Mouse (Mus musculus) right cerebral cortex, postnatal 4 days (tissue): ENCODE measurements around the gene Slc23a2.

Experiments used
- DNase-seq: peaks from one replicate; pipeline ENCODE4 v3.0.0-alpha.2; 2022

Slc23a2 gene

DNA sequence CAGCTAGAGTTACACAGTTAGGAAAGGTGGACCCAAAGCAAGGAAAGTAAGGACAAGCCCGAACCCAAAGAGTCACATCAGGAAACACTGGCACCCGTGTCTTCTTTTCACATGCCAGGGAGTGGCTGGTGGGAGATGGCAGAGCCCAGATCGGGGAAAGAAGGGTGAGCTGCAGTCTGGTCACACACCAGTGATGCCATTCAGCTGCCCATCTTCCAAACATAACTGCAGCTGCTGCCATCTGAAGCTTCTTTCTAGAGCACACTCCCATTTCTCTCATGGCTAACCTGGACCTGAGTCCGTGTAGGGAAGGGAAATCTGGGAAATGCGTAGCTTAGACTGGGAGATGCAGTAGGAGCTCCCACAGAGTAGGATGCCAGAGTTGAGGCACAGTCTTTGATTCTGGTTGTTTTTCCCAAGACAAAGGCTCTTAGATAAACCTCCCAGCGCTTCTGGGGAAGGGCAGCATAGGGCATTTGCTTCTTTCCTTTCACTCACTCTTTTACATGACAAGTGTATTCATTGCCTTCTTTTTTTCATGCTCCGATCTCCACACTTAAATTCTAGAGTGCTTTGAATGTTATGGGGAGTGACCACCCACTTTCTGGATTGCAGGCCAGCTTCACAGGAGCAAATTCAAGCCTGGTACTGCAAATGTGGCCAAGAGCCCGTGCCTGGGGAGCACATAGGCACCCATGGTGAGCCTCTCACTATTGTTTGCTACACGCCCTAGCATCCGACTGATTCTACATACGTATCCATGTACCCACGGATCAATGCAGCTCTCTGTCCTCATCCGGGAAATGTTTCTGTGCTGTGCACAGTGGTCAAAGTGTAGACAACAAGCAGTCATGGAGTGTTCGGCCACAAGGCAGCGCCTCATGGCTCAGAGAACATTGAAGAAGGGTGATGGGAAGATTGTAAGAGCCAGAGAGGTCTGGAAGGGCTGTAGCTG lies 100.3 kb downstream of the Slc23a2 start:
- no peak for DNase-seq

DNA sequence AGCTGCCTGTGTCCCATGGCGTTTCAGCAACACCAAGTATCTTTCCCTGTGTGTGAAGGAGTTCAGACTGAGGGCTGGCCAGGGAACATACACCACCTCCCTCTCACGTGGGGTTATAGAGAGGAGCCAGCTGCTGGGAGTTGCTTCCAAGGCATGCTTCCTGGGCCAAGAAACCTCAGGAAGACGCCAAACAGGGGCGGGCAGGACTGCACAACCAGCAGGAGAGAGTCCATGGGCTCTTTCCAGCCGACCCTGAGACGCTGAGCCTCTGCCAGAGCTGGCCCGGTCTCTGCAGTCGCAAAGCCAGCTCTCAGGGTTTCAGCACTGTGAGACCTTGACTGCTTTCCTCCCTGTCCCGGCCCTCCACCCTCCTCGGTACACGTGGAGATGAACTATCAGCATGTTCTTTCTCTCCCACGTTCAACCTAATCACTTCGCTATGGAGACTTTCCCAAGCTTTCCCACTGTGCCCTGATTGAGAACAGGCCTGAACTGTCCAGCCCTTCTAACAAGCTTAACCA lies 101.7 kb downstream of the Slc23a2 start:
- DNase-seq, result peak; percentile 45

DNA sequence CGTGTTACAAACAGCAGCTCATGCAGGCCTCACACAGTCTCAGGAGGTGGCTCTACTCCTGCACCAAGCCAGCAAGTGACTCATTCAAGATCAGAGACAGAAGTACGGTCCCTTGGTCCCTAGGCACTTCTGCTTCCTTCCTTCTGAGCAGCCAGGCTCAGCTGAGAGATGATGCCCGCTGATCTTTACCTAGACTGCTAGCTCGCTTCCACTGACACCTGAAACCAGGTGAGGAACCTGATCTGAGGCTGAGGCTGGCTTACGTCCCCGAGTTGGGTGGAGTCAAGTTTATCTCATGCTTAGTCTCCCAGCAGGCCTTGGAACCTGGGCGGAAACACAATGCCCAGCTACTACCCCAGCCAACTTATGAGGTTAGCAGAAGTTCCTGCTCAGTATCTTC lies 105.0 kb downstream of the Slc23a2 start:
- no peak for DNase-seq

DNA sequence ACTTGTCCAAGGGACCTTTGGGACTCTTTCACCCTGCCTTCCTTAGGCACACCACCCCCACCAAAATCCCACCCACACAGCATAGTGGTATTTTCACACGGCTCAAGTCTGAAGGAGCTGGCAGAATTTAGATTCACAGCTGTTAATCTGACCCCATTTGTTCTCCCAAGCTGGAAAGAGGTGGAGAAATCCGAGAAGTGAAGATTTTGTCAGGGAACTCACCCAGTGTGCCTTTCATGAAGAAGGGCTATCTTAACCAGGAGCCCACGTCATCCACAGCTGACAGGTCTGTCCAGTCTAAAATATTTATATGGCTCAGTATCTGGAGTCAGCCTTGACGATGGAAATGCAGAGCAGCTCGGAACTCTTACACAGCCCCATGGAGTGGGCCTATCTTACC lies 108.6 kb downstream of the Slc23a2 start:
- DNase-seq, result no peak

DNA sequence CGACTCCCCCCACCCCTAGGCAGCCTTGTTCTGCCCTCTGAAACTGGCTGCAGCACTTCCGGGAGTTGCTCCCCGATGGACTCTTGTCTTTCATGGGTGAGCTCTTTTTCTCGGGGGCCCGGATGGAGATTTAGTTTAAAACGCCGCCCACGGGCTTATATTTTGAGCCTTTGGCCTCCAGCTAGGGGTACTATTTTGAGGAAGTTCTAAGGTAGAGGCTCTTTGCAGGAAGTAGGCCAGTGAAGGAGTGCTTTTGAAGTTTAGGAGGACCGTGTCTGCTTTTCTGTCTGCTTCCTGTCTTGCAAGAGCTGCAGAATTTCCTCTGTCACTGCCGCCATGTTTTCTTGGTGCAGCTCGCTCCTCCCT lies 109.5 kb downstream of the Slc23a2 start:
- DNase-seq, result no peak

DNA sequence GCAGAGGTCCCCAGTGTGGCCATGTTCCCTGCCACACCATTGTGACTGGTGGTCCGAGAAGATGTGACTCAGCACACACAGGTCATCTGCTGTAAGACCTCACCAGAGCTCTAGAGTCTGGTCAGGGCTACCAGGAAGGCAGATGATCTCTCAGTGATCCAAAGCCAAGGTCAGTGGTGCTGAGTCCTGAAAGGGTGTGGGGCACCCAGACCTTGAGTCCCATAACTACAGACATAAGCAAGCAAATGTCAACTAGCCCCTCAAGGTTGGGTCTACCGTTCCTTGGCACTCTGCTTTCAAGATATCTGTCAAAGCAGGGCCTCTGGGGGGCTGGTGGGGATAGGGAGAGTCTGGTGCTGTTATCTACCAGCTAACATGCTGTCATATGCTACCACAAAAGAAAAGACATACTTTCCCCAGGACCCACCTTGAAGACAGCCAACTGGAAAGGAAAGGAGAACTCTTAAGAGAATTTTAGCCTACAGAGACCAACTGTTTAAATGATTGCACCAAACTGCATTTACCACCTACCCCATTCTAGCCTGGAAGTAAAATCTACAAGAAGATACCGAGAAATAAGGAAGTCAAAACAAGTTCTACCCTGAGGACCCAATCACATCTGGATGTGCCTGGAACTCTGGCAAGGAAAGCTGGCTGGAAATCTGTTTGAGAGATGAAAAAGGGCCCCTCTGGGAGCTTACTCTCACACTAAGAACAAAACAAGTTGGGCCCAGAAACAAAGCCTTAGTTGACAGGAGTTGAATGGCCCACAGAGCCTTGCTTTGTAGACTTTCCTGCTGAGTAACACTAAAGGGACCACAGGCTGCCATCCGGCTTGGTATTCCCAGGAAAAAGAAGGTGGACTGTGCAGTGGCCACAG lies 110.1 kb downstream of the Slc23a2 start:
- no peak for DNase-seq

DNA sequence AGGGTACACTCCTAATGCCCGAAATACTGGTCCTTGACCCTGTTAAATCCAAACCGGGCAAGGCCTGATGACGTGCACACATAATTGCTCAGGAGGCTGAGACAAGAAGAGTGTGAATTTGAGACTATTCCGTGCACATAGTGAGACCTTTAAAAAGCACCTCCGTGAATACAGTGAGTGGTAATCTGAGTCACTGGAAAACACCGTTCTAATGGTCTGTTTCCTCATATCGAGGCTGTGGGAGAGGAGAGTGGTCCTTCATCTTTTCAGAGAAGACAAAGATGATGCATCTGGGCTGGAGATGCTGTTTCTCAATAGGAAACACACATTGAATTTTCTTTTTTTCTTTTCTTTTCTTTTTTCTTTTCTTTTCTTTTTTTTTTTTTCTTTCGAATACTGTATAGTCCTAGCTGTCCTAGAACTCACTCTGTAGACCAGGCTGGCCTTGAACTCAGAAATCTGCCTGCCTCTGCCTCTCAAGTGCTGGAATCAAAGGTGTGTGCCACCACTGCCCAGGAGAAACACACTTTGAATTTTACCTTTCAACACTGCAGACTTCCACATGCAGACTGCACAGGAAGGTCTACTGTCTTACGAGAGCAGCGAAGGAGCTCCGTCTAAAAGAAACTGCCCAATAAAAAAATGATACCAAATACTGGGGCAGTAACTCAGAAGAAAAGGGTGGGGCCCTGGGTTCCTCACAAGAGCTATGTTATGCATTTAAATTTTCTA lies 113.4 kb downstream of the Slc23a2 start:
- no peak for DNase-seq

DNA sequence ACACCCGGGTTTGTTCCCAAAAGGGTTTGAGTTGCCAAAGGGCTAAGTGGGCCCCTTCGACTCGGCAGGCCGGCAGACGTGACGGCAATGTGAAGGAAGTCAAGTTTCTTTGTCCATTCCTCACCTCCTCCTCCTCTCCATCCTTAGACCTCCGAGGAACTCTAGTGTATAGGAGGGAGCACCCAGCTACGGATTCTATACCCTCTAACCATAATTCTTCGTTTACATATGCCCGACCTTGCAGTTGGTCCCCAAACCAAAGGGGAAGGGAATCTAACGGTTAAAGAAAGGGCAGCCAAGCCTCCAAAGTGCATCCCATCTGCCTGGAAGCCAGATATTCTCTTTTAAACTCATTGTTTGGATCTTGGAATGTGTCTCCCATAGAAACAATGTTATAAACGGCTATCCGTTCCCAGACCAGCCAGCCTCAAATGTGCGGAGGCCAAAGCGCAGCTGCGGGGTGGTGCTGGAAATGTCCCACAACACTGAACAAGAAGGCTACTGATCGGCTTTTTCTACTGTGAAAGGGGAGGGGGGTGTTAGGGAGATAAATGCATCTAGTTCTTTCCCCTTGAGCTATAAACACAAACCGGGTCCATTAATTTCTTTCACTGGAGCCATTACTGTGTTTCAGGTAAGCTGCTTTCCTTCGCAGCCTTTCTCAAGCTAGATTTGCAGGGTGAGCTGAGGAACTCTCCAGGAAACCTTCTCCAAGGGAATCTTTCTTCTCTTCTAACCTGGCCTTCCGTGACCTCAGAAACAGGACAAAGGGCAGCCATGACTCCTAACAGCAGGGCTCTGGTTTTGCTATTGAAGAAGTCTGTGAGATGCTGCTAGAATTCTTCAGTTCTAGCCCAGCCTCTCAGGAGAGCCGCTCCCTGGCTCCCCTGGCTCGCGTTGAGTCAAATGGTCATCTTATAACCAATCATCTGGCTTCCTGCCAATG lies 114.2 kb downstream of the Slc23a2 start:
- peak; percentile 26 for DNase-seq

DNA sequence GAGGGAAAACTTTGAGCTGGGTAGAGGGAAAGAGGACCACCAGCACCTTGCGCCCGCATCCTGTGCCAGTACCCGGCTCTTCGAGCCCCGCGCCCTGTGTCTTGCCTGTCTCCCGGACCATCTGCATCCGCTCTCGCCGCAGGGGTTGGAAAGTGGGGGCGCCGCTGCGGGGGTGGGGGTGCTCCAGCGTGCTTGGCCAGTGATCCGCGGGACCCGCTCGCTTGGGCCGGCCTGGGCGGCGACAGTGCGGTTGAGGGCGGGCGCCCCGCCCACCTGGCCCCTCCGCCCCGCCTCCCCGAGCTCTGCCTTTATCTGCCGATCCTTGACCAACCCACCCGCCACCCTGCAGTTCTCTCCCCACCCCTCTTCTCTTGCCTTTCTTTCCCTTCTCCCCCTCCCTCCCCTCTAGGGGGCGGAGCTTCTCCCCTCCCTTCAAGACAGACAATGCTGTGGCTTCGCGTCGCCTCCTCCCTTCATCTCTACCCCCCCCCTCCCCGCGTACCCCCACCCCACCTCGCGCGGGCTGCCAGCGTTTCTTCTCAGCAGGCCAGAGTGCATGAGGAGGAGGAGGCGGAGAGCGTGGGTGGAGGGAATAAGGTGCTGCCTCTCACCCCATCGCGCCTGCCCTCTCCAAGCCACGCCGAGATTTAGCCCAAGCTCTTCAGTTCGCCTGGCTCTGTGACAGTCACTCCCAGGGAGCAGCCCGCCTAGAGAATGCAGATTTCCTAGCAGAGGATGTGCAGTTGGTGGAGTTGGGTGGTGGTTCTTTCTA lies 115.1 kb downstream of the Slc23a2 start, which contains the start of gene Rassf2:
Gene Rassf2 (minus strand): TSS at position 613 of the 772 bp plus-strand sequence.
- DNase-seq, result peak; percentile 79

DNA sequence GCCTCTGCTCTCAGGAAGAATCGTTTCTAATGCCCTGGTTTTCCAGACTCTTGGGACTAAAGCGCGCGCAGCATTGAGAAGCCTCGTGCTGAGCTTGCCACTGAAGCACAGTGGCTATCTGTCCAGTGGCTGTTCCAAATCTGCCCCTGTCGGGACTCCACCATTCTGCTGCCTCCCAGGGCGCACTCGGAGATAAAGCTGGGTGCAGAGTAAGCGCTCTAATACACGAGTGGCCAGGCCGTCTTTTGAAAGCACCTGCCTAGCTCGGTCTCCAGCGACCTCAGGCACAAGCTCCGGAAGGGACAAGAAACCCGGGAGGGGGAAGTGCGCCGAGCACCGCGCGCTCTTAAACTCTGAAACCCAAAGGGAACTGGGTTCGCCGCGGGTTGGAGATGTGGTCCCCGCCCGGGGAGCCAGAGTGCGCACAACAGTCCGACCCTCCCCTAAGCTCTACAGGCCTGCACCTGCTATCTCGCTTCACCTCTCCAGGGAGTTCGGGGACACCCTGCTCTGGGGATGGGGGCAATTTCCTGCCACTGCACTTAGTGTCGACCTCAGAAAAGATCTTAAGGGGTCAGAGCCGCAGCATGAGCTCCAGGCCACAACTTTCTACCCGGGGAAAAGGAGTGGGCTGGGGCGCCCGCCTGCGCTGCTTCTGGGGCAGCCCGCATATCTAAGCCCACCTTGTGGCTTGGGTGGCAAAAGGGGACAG lies 115.9 kb downstream of the Slc23a2 start:
- DNase-seq, result peak; percentile 17

DNA sequence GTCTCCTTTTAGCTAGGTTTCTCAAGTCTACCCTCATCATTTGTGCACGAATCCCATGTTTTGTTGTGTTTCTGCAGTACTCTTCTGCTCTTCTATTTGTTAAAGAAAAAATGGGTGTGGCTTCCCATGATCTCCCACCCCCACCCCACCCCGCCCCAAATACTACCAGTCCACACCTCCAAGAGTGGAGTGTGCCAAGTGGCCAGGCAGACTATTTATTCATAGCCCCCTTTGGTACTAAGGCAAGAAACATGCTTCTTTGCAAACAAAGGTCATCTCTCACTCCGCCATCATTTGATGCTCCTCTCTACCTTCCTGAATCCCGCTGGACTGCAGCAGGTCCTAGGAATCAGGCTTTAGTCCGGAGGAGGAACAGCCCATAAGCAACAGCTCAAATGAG lies 116.8 kb downstream of the Slc23a2 start:
- DNase-seq, result no peak

DNA sequence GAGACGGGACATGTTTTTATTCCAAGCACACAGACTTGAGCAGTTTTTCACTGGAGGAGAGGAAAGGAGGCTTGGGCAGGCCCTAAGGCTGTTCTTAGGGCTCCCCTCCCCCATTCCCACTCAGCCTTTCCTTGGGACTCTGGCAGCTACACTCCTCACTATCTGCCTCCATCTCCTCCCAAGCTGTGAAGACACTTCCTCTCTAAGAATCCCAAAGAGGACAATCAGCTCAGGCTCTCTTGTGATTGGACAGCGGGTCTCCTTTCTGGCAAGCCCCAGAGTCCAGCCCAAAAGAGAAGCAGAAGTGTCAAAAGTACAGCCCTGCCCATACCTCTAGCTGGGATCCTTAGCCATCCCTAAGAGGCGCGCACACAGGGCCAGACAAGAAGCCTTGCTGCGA lies 117.5 kb downstream of the Slc23a2 start:
- DNase-seq, result no peak

DNA sequence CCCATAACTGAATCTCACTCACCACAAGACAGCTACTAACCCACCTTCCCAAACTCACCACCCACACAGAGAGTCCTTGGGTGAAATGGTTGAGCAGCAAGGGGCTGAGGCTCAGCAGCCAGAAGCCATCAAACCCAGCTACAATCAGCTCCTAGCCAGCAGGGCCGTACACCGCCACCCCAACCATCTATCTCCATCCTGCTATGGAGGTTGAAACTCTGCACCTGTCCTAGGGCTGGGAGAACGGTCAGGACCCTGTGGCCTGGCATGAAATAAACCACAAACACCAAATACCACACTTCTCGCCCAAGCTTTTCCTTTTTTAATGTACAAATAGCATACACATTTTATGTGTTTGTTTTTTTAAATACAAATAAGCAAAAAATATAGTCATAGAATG lies 120.9 kb downstream of the Slc23a2 start:
- no peak for DNase-seq

DNA sequence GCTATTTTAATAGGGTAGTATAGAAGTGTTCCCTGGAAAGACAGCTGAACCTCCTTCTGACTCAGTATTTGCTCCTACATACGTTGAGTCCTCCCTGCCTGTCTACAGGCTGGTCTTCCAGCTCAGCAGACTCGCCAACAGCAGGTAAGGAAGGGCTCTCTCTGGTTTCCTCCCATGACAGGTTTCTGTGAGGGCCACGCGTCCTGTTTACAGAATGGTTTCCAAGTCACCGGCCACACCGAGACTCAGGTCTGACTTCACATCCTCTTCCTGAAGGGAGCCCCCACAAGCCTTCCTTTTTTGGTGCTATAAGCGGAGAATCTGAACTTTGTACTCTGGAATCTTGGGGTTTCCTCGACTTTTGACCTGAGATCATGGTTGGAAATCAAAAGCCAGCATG lies 122.3 kb downstream of the Slc23a2 start:
- DNase-seq, result no peak

DNA sequence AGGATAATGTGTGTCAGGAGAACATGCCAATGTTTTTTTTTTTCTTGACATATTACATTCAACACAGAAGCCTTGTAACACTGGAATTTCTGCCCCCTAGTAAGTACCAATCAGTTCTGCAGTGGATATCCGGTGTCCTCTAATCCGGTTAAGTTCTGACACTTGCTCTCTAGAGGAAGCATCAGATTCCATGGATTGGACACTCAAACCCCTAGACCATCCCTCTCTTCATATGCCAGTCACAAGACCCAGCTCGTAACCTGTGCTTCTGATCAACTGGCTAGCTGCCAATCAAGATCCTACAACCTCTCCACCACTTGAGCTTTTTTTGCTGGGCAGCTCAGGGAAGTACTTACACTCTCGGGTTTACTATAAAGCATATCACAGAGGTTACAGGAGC lies 123.3 kb downstream of the Slc23a2 start:
- DNase-seq, result no peak

DNA sequence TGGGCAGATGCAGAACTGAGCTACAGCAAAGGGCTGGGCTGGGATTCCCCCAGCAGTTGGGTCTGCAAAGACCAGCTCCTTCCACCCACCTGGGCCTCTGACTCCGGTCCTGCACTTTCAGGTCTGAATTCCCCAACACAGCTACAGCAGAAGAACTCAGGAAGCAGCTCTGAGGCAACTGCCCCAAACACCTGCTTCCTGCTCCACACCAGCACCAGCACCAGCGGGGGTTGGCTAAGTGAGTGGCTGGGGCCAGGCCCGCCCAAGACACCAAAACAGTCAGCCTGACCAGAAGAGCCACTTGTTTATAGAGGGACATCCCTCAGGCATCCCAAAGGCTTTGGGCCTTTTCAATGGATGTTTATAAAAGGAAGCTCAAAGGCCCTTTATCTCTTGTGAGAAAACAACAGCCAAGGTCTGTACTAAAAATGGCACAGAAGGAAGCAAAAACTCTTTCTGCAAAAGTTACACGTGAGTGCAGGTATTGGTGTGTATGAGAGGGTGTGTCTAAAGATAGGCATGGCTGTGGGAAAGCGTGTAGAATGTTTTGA lies 123.8 kb downstream of the Slc23a2 start:
- DNase-seq, result no peak

DNA sequence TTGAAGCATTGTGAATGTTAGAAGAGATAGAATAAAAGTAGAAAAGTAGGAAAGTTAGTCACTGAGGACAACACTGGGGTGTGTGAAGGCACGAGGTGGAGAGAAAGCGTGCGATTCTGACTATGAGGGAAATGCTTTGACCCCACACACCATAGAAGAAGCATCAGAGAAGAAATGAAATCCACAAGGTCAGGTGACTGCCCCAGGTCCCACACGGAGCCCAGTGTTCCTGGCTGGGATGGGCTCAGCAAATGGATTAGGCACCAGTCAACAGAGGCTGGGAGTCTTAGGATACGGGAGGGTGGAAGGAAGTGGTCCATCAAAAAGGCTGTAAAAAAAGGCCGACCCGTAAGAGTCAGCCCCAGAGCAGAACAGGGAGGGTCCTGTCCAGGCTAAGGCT lies 124.5 kb downstream of the Slc23a2 start:
- no peak for DNase-seq

DNA sequence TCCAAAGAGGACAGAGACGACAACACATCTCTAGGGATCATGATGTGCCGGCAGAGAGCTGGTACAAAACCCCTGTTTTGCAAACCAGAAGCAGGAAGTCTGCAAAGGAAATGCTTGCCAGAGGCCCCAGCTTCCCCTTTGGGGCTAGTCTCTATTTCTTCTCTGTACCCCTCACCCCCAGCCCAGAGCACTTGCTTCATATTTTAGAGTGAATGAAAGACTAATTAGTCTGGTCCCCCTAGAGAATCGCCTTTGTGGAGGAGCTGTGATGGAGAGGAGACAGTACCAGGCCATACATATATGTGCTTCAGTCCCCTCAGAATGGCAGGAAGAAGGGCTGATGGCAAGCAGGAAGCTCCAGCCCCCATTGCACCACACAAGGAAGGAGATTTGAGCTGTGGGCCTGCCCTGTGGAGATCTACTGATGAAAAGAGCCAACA lies 125.5 kb downstream of the Slc23a2 start:
- no peak for DNase-seq

DNA sequence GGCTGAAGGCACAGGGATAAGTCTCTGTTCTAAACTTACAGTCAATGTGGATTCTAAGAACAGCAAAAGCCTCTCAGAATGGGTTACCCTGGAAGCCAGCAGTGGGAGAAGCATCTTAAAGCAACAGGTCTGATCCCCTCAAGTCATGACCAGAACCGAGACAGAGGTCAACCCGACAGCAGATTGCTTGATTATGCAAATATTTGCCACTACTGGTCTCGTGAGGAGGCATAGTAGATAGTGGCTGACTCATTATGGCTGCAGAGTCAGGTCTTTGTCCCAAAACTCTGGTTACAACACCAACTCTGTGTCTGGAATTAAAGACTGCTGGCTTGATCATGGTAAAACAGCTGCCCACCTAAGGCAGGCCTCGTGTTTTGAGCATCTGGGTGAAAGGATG lies 126.8 kb downstream of the Slc23a2 start:
- no peak for DNase-seq

DNA sequence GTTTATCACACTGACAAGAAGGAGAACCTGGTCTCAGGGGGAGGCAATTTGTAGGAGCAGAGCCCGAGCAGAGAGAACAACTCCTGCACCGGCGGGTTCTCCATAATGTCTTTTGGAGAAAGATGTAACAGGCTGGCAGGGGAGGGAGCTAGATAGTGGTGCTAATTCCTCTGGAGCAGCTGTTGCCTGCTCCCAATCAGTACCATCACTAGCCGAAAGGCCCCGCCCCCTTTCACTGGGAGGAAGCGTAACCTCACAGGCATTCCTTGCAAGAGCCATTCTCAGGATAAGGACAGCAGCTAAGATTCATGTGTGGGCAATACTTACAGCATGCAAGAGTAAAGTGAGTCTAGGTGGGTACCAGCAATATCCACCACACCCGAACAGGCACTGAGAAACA lies 127.3 kb downstream of the Slc23a2 start:
- no peak for DNase-seq
